Mouse (Mus musculus) heart, adult 2 months (tissue): ENCODE measurements around the gene Gimap5. TPM values are rescaled to one million over a fixed set of nuclear protein-coding genes. Genes with fewer than 3 reads are reported as not detected.

ENCODE experiments used
- DNase-seq, 2 experiments: peaks; one replicate each; pipeline ENCODE4 v3.0.0; 2021
- H3K27ac ChIP-seq: fragments of 200-600 bp; 2 replicates; pipeline ENCODE4 v1.8.1; 2022
- H3K27me3 ChIP-seq: fragments of 200-500 bp; 2 replicates; pipeline ENCODE4 v1.6.1; 2012; ENCODE audit warnings: mild to moderate bottlenecking, low read length, inconsistent platforms, mixed read lengths; ENCODE audit not compliant: control insufficient read depth, insufficient read depth
- H3K36me3 ChIP-seq: fragments of 200-500 bp; 2 replicates; pipeline ENCODE4 v1.6.1; 2012; ENCODE audit warnings: low read length, inconsistent platforms; ENCODE audit not compliant: control insufficient read depth, insufficient read depth
- H3K4me1 ChIP-seq: fragments of 200-500 bp; 2 replicates; pipeline ENCODE4 v1.6.1; 2011; ENCODE audit warnings: low read length; ENCODE audit not compliant: control insufficient read depth, insufficient read depth
- H3K4me3 ChIP-seq: fragments of 200-600 bp; 2 replicates; pipeline ENCODE4 v1.8.1; 2022
- H3K79me2 ChIP-seq: fragments of 200-500 bp; replicated peaks from 2 replicates; pipeline ENCODE4 v1.6.1; 2012; ENCODE audit warnings: mild to moderate bottlenecking, inconsistent platforms, low read length, moderate library complexity, mixed read lengths; ENCODE audit not compliant: control insufficient read depth, insufficient read depth
- H3K9ac ChIP-seq: fragments of 200-500 bp; 2 replicates; pipeline ENCODE4 v1.6.1; 2012; ENCODE audit warnings: low read depth, mild to moderate bottlenecking, control low read depth, inconsistent platforms, low read length, mixed read lengths
- CTCF ChIP-seq: fragments of 200-600 bp; IDR thresholded peaks from 2 replicates; pipeline ENCODE4 v1.8.1; 2022; ENCODE audit warnings: antibody characterized with exemption, mild to moderate bottlenecking, moderate library complexity
- EP300 ChIP-seq: fragments of 200-500 bp; IDR thresholded peaks from 2 replicates; pipeline ENCODE4 v1.6.1; 2011; ENCODE audit warnings: low read depth, low read length, control low read depth; ENCODE audit not compliant: insufficient read depth
- POLR2A ChIP-seq: fragments of 200-500 bp; IDR thresholded peaks from 2 replicates; pipeline ENCODE4 v1.6.1; 2011; ENCODE audit warnings: mild to moderate bottlenecking, low read depth, low read length, control low read depth; ENCODE audit not compliant: insufficient read depth
- WGBS: fragments of 180-500 bp; shearing (Covaris S2); methylation state at CpG from one replicate; pipeline ENCODE4 v1.1.7; 2018; 5-methylcytosine and 5-hydroxymethylcytosine counted together
- intact Hi-C: fragments of 180-260 bp; cut with DNase I; formaldehyde crosslinking; loops from one replicate; pipeline ENCODE4 v1.15.1; 2025
- polyA plus RNA-seq: library from polyadenylated mRNA; depleted of rRNA; stranded (reverse); fragments of >200 nt; gene quantifications from 2 replicates; pipeline ENCODE4 v1.2.3, GENCODE M21; 2012; rRNA removed
- total RNA-seq, 2 experiments: library from RNA; stranded (reverse); gene quantifications; 2 replicates each; pipeline ENCODE4 v1.2.3; 2021

Gimap5 gene
- total and polyA plus RNA-seq, 3 experiments = 4.6 to 6.6 (median 5.1) TPM

- peak overlapping the region; percentile 13; the same call in 1 of the 2 replicates for H3K27ac ChIP-seq
These were observed 39.2 kb downstream of the Gimap5 start for GRCm38 (mm10) chr6:48785189-48785588.

GRCm38 (mm10) chr6:48785601-48786000 is 39.6 kb downstream of the Gimap5 start:
- 61% methylated on average over 2 of the region's 2 CpGs for WGBS
- no peak for TF ChIP-seq POLR2A
- TF ChIP-seq CTCF = no peak
- no peak for TF ChIP-seq EP300
- Histone ChIP-seq H3K27ac (no peak overlapping the region; the same call in 1 of the 2 replicates), H3K79me2 (no peaks in the 10 kb centered on the region), H3K4me3 (no peak overlapping the region), H3K27me3 (no peaks in the 10 kb centered on the region), H3K36me3 (no peaks in the 10 kb centered on the region), H3K4me1 (no peaks in the 10 kb centered on the region; the same call in 1 of the 2 replicates), H3K9ac (no peak overlapping the region)
- no peak for DNase-seq
- intact Hi-C loops = no loop called here

More at GRCm38 (mm10) chr6:48785189-48785588, 39.2 kb downstream of the Gimap5 start:
- Histone ChIP-seq H3K4me3 (no peak overlapping the region), H3K36me3 (no peaks in the 10 kb centered on the region), H3K79me2 (no peaks in the 10 kb centered on the region), H3K4me1 (no peaks in the 10 kb centered on the region; the same call in 1 of the 2 replicates), H3K9ac (no peak overlapping the region), H3K27me3 (no peaks in the 10 kb centered on the region)
- DNase-seq = peak in 1 of 2 experiments; percentile 9
- intact Hi-C loops = no loop called here
- no peak for TF ChIP-seq POLR2A
- 33% methylated on average over 1 of the region's 1 CpGs for WGBS

GRCm38 (mm10) chr6:48787867-48788266 is 41.9 kb downstream of the Gimap5 start:
- TF ChIP-seq CTCF = no peak
- TF ChIP-seq POLR2A = no peak
- TF ChIP-seq EP300 = no peak
- no peaks in the 10 kb centered on the region for H3K36me3 ChIP-seq
- H3K9ac ChIP-seq = no peak overlapping the region
- no peak for DNase-seq
- 44% methylated on average over 2 of the region's 2 CpGs for WGBS
- H3K27me3 ChIP-seq = no peaks in the 10 kb centered on the region
- H3K27ac ChIP-seq = no peak overlapping the region
- H3K4me3 ChIP-seq = no peak overlapping the region
- H3K4me1 ChIP-seq = no peaks in the 10 kb centered on the region; the same call in 1 of the 2 replicates
- no peaks in the 10 kb centered on the region for H3K79me2 ChIP-seq
- intact Hi-C loops = no loop called here

- Histone ChIP-seq H3K79me2 (no peaks in the 10 kb centered on the region), H3K36me3 (no peaks in the 10 kb centered on the region), H3K27ac (no peak overlapping the region), H3K9ac (no peak overlapping the region), H3K4me1 (no peaks in the 10 kb centered on the region), H3K27me3 (no peaks in the 10 kb centered on the region), H3K4me3 (no peak overlapping the region)
- WGBS = 79% methylated on average over 1 of the region's 1 CpGs
- intact Hi-C loops = no loop called here
- no peak for DNase-seq
- TF ChIP-seq CTCF = no peak
- no peak for TF ChIP-seq EP300
- no peak for TF ChIP-seq POLR2A
These were observed 55.9 kb downstream of the Gimap5 start for GRCm38 (mm10) chr6:48801897-48802296.

- no peak overlapping the region for H3K4me3 ChIP-seq
- no peak overlapping the region for H3K9ac ChIP-seq
- no peak overlapping the region for H3K27ac ChIP-seq
- no peaks in the 10 kb centered on the region for H3K4me1 ChIP-seq
- no peaks in the 10 kb centered on the region for H3K36me3 ChIP-seq
- no peak for DNase-seq
- intact Hi-C loops = no loop called here
- H3K27me3 ChIP-seq = no peaks in the 10 kb centered on the region
- H3K79me2 ChIP-seq = no peaks in the 10 kb centered on the region
- no peak for TF ChIP-seq POLR2A
- TF ChIP-seq EP300 = no peak
- no peak for TF ChIP-seq CTCF
These were observed 57.5 kb downstream of the Gimap5 start for GRCm38 (mm10) chr6:48803406-48804051.

Other genes with a start within 250 kb of the Gimap5 start
- 10 to 100 TPM; 17.8 to 18.1 TPM for gene Atp6v0e2, start 208.6 kb upstream of the Gimap5 start, total RNA-seq
- gene Atp6v0e2, start 208.6 kb upstream of the Gimap5 start, polyA plus RNA-seq = 18.5 and 24.3 TPM in 2 replicates
- gene Lrrc61, start 191.4 kb upstream of the Gimap5 start, total RNA-seq = 10 to 100 TPM; 14.9 to 16.6 TPM
- 13.9 and 19.8 TPM in 2 replicates for gene Lrrc61, start 191.4 kb upstream of the Gimap5 start, polyA plus RNA-seq
- 10 to 100 TPM; 70.9 to 82.4 TPM for gene Rarres2, start 173.4 kb upstream of the Gimap5 start, total RNA-seq
- gene Rarres2, start 173.4 kb upstream of the Gimap5 start, polyA plus RNA-seq = 93.7 and 99.3 TPM in 2 replicates
- not detected for gene Gm45021, start 156.6 kb upstream of the Gimap5 start, total RNA-seq
- not detected in 2 replicates for gene Gm45021, start 156.6 kb upstream of the Gimap5 start, polyA plus RNA-seq
- 10 to 100 TPM; 30.0 to 33.2 TPM for gene Repin1, start 152.3 kb upstream of the Gimap5 start, total RNA-seq
- gene Repin1, start 152.3 kb upstream of the Gimap5 start, polyA plus RNA-seq = 27.7 and 33.1 TPM in 2 replicates
- not detected for gene Gm44965, start 152.3 kb upstream of the Gimap5 start, total RNA-seq
- not detected in 2 replicates for gene Gm44965, start 152.3 kb upstream of the Gimap5 start, polyA plus RNA-seq
- 10 to 100 TPM; 11.8 to 12.9 TPM for gene Zfp775, start 144.1 kb upstream of the Gimap5 start, total RNA-seq
- 6.2 and 7.0 TPM in 2 replicates for gene Zfp775, start 144.1 kb upstream of the Gimap5 start, polyA plus RNA-seq
- gene AI854703, start 119.4 kb upstream of the Gimap5 start, total RNA-seq = under 1 TPM; 0.16 to 0.29 TPM
- gene AI854703, start 119.4 kb upstream of the Gimap5 start, polyA plus RNA-seq = 0.68 and 1.1 TPM in 2 replicates
- 1 to 10 TPM; 7.1 to 7.6 TPM for gene Gimap8, start 99.0 kb upstream of the Gimap5 start, total RNA-seq
- gene Gimap8, start 99.0 kb upstream of the Gimap5 start, polyA plus RNA-seq = 4.1 and 7.3 TPM in 2 replicates
- 1 to 10 TPM; 3.1 to 3.4 TPM for gene Gimap9, start 70.1 kb upstream of the Gimap5 start, total RNA-seq
- 1.8 and 3.7 TPM in 2 replicates for gene Gimap9, start 70.1 kb upstream of the Gimap5 start, polyA plus RNA-seq
- 10 to 100 TPM; 22.4 to 25.3 TPM for gene Gimap4, start 61.6 kb upstream of the Gimap5 start, total RNA-seq
- gene Gimap4, start 61.6 kb upstream of the Gimap5 start, polyA plus RNA-seq = 28.1 and 42.1 TPM in 2 replicates
- 10 to 100 TPM; 34.3 to 38.1 TPM for gene Gimap6, start 38.0 kb upstream of the Gimap5 start, total RNA-seq
- 19.2 and 28.6 TPM in 2 replicates for gene Gimap6, start 38.0 kb upstream of the Gimap5 start, polyA plus RNA-seq
- 1 to 10 TPM; 3.4 to 5.6 TPM for gene Gm28053, start 27.6 kb upstream of the Gimap5 start, total RNA-seq
- gene Gm28053, start 27.6 kb upstream of the Gimap5 start, polyA plus RNA-seq = not detected in 2 replicates
- under 1 TPM in 1 of 2 experiments, not detected in 1; 0.77 TPM for gene Gimap7, start 27.6 kb upstream of the Gimap5 start, total RNA-seq
- gene Gimap7, start 27.6 kb upstream of the Gimap5 start, polyA plus RNA-seq = 0.29 and 0.70 TPM in 2 replicates
- 1 to 10 TPM; 8.9 to 9.4 TPM for gene Gimap1, start 7.1 kb upstream of the Gimap5 start, total RNA-seq
- gene Gimap1, start 7.1 kb upstream of the Gimap5 start, polyA plus RNA-seq = 5.9 and 6.6 TPM in 2 replicates
- gene Gimap3, start 24.7 kb downstream of the Gimap5 start, total RNA-seq = 1 to 10 TPM; 1.0 to 1.5 TPM
- gene Gimap3, start 24.7 kb downstream of the Gimap5 start, polyA plus RNA-seq = 3.0 and 4.8 TPM in 2 replicates
- gene Tmem176a, start 94.7 kb downstream of the Gimap5 start, total RNA-seq = 10 to 100 TPM; 17.0 to 22.0 TPM
- 19.3 and 28.1 TPM in 2 replicates for gene Tmem176a, start 94.7 kb downstream of the Gimap5 start, polyA plus RNA-seq
- 10 to 100 TPM; 41.6 to 53.0 TPM for gene Tmem176b, start 95.3 kb downstream of the Gimap5 start, total RNA-seq
- gene Tmem176b, start 95.3 kb downstream of the Gimap5 start, polyA plus RNA-seq = 104 and 108 TPM in 2 replicates
- gene Aoc1, start 126.7 kb downstream of the Gimap5 start, total RNA-seq = not detected
- gene Aoc1, start 126.7 kb downstream of the Gimap5 start, polyA plus RNA-seq = 0.23 and 1.1 TPM in 2 replicates
- gene 1600015I10Rik, start 183.7 kb downstream of the Gimap5 start, total RNA-seq = not detected
- gene 1600015I10Rik, start 183.7 kb downstream of the Gimap5 start, polyA plus RNA-seq = 0.08 and 0.12 TPM in 2 replicates
- gene Doxl2, start 228.8 kb downstream of the Gimap5 start, total RNA-seq = not detected
- gene Doxl2, start 228.8 kb downstream of the Gimap5 start, polyA plus RNA-seq = not detected in 2 replicates
- gene Svs1, start 240.7 kb downstream of the Gimap5 start, total RNA-seq = not detected
- not detected in 2 replicates for gene Svs1, start 240.7 kb downstream of the Gimap5 start, polyA plus RNA-seq